Mouse (Mus musculus) bone marrow, adult 2 months (tissue): ENCODE results near the gene Tdrd12. TPM values are rescaled to one million over a fixed set of nuclear protein-coding genes. Genes with fewer than 3 reads are reported as not detected.
"Not testable (repeated sequence)": the region's sequence is repeated elsewhere in the genome, so short reads cannot be mapped to it uniquely, and the experiment has no call there.

Experiments
- H3K27ac ChIP-seq: fragments of 200-500 bp; 2 replicates; pipeline ENCODE4 v1.5.1; 2012; ENCODE audit warnings: low read depth, mild to moderate bottlenecking, control low read depth, inconsistent platforms, low read length; ENCODE audit not compliant: control insufficient read depth, poor library complexity, insufficient read depth
- H3K4me1 ChIP-seq: fragments of 200-500 bp; 2 replicates; pipeline ENCODE4 v1.6.1; 2011; ENCODE audit warnings: low read length; ENCODE audit not compliant: control insufficient read depth, insufficient read depth
- H3K4me3 ChIP-seq: fragments of 200-500 bp; replicated peaks from 2 replicates; pipeline ENCODE3; 2011; ENCODE audit warnings: mild to moderate bottlenecking, low read depth, low read length, control low read depth; ENCODE audit not compliant: control insufficient read depth
- CTCF ChIP-seq: fragments of 200-500 bp; IDR thresholded peaks from 2 replicates; pipeline ENCODE4 v1.5.1; 2011; ENCODE audit warnings: low read length, control low read depth; ENCODE audit not compliant: control insufficient read depth, insufficient read depth
- POLR2A ChIP-seq: fragments of 200-500 bp; IDR thresholded peaks from 2 replicates; pipeline ENCODE4 v1.6.1; 2011; ENCODE audit warnings: low read depth, mild to moderate bottlenecking, control low read depth, low read length, borderline replicate concordance; ENCODE audit not compliant: control insufficient read depth
- WGBS: fragments of 180-500 bp; shearing (Covaris S2); methylation state at CpG from one replicate; pipeline ENCODE4 v1.1.7; 2018; 5-methylcytosine and 5-hydroxymethylcytosine counted together
- polyA plus RNA-seq: library from polyadenylated mRNA; stranded (reverse); fragments of >200 nt; gene quantifications from 2 replicates; pipeline ENCODE4 v1.2.4, GENCODE M21; 2011; ENCODE audit warnings: low replicate concordance; ENCODE audit not compliant: missing spikeins, insufficient read depth, insufficient read length

Tdrd12 gene
- polyA plus RNA-seq, 1 experiment = 2.3 TPM

- TF ChIP-seq POLR2A (no peak), CTCF (peak; percentile 43)
- Histone ChIP-seq H3K4me1 (no peaks in the 10 kb centered on the region; the same call in none of the 2 replicates), H3K27ac (no peak overlapping the region), H3K4me3 (no peak overlapping the region)
- WGBS = 55% methylated on average over 5 of the region's 5 CpGs
These were observed 45.2 kb upstream of the Tdrd12 start for GRCm38 (mm10) chr7:35582719-35583118.

- Histone ChIP-seq H3K4me3 (no peak overlapping the region), H3K27ac (no peak overlapping the region), H3K4me1 (no peaks in the 10 kb centered on the region)
- 49% methylated on average over 4 of the region's 4 CpGs for WGBS
- no peak for TF ChIP-seq POLR2A
- peak; percentile 82 for TF ChIP-seq CTCF
These were observed 42.3 kb upstream of the Tdrd12 start for GRCm38 (mm10) chr7:35579849-35580248.

DNA sequence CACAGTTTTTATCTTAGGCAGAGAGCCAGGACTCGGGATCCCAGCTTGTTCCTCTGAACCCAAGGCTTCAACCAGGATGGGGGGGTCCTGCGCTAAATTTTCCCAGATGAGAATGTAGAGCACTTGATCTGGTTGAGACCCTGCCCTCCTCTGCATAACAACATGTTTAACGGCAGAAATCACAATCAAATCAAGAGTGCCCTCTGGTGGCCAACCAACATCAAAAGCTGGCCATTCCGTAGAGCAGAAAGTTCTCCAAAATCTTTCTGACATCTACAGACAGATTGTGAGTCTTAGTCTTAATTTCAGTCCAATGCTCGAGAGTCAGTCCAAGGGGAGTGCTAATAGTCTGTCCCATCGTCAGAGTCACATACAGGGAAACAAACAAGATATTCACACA lies 33.3 kb upstream of the Tdrd12 start:
- 17% methylated on average over 6 of the region's 6 CpGs for WGBS
- not testable (repeated sequence) for H3K4me3 ChIP-seq, H3K4me1 ChIP-seq, H3K27ac ChIP-seq

- H3K27ac ChIP-seq = not testable (repeated sequence)
- WGBS = 87% methylated on average over 4 of the region's 4 CpGs
These were observed 32.2 kb upstream of the Tdrd12 start for GRCm38 (mm10) chr7:35569724-35570123.

GRCm38 (mm10) chr7:35565965-35566364 lies 28.4 kb upstream of the Tdrd12 start:
- H3K27ac ChIP-seq, H3K4me3 ChIP-seq, H3K4me1 ChIP-seq: not testable (repeated sequence)
- 84% methylated on average over 13 of the region's 13 CpGs for WGBS

More at GRCm38 (mm10) chr7:35569724-35570123, 32.2 kb upstream of the Tdrd12 start:
- not testable (repeated sequence) for H3K4me1 ChIP-seq, H3K4me3 ChIP-seq

DNA sequence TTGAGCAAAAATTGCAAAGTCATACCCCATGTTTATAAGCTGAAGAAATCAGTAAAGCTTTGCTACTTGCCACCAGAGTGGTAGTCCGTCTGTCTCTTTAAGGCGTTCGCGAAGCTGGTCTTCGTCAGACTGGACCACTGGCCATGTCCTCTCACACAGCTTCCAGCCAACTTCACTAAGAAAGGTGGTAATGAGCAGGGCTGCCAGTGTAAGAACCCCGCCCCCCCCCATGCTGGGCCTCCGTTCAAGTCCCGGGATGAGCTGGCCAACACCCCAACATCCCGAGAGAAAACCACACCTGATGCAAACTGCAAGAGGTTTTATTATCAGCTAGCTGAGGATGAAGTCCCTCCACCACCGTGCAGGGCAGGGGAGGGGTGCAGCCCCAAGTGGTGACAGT lies 27.3 kb upstream of the Tdrd12 start:
- WGBS = 82% methylated on average over 10 of the region's 10 CpGs
- H3K4me1 ChIP-seq, H3K4me3 ChIP-seq: not testable (repeated sequence)

GRCm38 (mm10) chr7:35564067-35564865 lies 26.7 kb upstream of the Tdrd12 start:
- Histone ChIP-seq H3K27ac (no peak overlapping the region), H3K4me1 (peaks cover 2% of the 10 kb centered on the region), H3K4me3 (no peak overlapping the region)
- TF ChIP-seq CTCF (no peak), POLR2A (no peak)
- 85% methylated on average over 2 of the region's 2 CpGs for WGBS

More for the DNA sequence above, 27.3 kb upstream of the Tdrd12 start:
- not testable (repeated sequence) for H3K27ac ChIP-seq

DNA sequence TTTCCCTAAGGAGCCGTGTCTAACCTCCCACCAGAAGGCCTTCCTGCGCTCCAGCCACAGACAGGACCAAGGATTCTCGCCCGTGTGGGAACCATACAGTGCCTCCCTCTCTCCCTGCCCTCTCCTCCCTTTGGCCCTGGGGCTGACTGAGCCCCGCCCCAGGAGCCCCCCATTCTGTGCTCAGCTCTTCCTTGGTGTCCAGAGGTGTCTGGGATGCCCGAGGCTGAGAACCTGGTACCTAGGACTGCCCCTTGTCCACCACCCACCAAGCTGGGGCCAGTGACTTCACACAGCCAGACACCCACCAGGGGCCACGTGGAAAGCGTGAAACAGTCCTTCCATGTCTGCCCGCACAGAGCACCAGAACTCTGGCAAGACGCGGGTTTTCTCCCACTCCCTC lies 25.5 kb upstream of the Tdrd12 start:
- 79% methylated on average over 11 of the region's 11 CpGs for WGBS
- TF ChIP-seq POLR2A (no peak), CTCF (no peak)
- H3K27ac ChIP-seq = no peak overlapping the region; the same call in 1 of the 2 replicates
- no peak overlapping the region for H3K4me3 ChIP-seq
- H3K4me1 ChIP-seq = peaks cover 2% of the 10 kb centered on the region

GRCm38 (mm10) chr7:35559838-35560237 lies 22.3 kb upstream of the Tdrd12 start:
- peak overlapping the region; percentile 23; the same call in 1 of the 2 replicates for H3K27ac ChIP-seq
- H3K4me3 ChIP-seq = no peak overlapping the region
- H3K4me1 ChIP-seq = peaks cover 4% of the 10 kb centered on the region
- WGBS = 55% methylated on average over 3 of the region's 3 CpGs
- TF ChIP-seq POLR2A = no peak
- TF ChIP-seq CTCF = no peak
